Mouse (Mus musculus): ENCODE data around the gene Myh7b.

The Myh7b gene

GRCm38 (mm10) chr2:155633731-155634130 lies 22.7 kb downstream of the Myh7b start:
- no peak for DNase-seq (ENCODE audit: extremely low spot score, low spot score)

- DNase-seq (ENCODE audit: extremely low spot score, low spot score): no peak
Measured at GRCm38 (mm10) chr2:155634562-155634961, 23.6 kb downstream of the Myh7b start.

DNA sequence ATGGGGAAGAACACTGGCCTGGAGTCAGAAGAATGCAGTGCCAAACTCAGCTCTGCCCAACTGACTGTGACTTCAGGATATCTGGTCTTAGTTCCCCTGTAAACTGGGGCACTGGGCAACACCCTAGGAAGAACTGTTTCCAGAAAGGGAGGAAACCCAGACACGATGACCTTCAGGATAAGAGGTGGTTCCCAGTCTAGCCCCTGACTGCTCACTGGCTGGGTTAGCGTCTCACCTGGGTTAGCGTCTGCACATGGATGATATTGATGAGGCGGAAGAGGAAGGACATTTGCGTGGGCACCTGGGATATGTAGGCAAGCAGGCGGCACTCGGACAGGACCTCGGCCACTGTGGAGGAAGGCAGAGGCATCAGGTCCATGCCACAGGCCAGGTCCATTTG lies 24.9 kb downstream of the Myh7b start:
- DNase-seq (ENCODE audit: extremely low spot score, low spot score): no peak

GRCm38 (mm10) chr2:155636881-155637280 lies 25.9 kb downstream of the Myh7b start:
- DNase-seq (ENCODE audit: extremely low spot score, low spot score): no peak

DNA sequence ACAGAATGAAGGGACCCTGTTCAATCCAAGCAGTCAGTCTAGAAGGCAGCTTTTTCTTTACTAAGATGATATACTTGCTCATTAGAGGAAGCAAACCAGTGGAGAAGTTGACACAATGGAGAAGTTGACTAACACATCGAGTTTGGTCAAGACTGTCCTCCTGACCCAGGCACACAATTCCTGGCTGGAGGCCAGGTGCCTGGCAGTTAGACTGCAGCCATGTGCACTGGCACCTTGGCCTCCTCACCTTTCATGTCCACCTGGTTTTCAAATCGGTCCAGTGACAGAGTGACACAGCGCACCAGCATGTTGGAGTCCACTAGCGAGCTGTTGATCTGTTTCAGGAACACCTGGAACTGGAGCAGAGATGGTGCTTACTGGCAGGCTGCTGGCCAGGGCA lies 26.4 kb downstream of the Myh7b start:
- DNase-seq (ENCODE audit: extremely low spot score, low spot score): no peak

DNA sequence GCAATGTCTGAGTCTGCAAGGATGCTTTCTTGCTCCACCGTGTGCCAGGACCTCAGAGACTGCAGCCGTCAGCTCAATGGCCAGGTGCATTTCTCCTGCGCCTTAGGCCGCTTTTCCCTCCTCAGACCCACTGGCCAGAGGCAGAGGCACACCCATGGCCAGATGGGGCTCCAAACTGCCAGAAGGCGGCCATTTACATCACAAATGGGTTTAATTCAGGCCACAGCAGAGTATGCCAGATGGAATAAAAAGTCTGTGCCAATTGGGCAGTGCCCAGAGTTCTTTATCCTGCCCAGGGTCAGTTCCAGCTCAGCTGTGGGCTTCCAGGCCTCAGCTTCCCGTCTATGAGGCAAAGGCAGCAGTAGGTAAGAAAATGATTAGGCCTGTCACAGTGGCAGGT lies 29.6 kb downstream of the Myh7b start:
- DNase-seq (ENCODE audit: extremely low spot score, low spot score): no peak

GRCm38 (mm10) chr2:155641540-155642472 lies 30.8 kb downstream of the Myh7b start:
- no peak for DNase-seq (ENCODE audit: extremely low spot score, low spot score)

GRCm38 (mm10) chr2:155645746-155646145 lies 34.7 kb downstream of the Myh7b start:
- no peak for DNase-seq (ENCODE audit: extremely low spot score, low spot score)

DNA sequence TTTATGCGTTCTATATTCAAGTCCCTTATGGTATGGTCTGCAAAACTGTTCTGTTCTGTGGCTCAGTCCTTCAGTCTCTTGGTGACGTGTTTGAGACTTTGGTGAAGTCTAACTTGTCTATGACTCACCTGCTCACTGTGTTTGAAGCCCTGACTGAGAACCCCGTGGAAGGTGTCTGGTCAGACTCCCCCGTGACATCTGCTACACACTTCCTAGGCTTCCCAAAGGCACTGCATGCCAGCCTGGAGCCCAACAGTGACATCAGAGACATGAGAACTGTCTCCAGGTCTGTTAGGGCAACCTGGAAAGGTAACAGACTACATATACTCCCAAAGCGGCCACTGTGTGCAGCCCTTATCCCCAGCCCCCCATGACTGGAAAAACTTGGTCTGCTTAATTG lies 41.6 kb downstream of the Myh7b start:
- DNase-seq (ENCODE audit: extremely low spot score, low spot score): no peak

DNA sequence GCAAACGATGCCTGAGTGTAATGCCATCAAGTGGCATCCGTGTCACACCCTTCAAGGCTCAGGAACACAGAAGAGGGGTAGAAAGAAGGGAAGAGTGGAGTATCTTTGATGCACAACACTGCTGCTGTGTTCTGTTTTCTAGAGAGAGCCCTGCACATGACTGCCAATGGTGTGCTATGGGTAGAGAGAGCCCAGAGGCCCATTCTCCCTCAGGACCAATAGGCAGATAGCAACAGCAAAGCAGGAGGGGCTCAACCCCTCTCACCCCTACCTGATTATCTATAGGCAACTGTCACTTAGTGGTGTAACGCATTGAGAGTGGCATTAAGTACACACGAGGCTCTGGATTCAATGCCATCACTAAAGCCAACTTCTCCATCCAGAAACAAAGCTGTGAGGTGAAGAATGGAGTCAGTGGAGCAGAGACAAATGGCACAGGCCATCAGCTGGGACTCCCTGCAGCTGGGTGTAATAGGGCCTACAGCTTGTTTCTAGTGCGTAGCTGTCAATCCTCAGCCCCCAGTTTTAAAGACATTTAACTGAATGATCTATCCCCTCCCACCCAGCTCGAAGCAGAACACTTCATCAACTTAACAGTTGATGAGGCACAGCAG lies 44.9 kb downstream of the Myh7b start:
- DNase-seq (ENCODE audit: extremely low spot score, low spot score): no peak

DNA sequence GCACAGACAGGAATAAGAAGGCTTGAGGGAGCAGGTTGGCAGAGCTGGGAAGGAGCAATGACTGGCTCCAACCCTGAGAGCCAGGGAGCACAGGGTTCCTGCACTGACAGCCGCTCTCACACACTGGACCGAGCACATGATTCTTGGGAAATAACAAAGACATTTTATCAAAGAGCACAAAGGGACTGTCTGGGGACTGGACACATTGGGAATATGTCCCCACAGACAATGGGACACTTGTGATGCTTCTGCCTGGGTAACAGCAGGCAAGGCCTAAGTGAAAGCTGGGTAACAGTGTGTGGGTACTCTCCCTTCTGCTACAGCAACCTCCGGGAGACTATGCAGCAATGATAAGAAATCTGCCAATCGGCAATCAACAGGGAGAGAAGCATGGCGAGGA lies 51.4 kb downstream of the Myh7b start:
- no peak for DNase-seq (ENCODE audit: extremely low spot score, low spot score)

DNA sequence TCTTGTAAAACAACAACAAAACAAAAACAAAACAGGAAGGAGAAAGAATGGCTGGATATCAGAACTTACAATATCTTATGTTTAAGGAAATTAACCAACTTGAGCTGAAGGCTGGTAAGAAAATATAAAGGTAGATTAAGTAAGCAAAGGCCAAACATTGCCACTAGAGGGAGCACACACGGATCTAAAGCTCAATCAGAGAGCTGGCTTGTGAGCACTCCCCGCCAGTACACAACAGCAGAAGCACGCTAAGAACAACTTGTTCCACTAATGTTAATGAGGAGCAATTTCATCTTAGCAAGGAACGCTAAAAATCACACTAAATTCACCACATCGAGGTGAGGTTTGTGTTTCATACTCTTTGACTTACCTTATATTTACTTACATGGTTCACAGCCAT lies 52.1 kb downstream of the Myh7b start:
- peak; percentile 28 for DNase-seq (ENCODE audit: extremely low spot score, low spot score)

GRCm38 (mm10) chr2:155663910-155664460 lies 53.0 kb downstream of the Myh7b start:
- DNase-seq (ENCODE audit: extremely low spot score, low spot score): no peak

- no peak for DNase-seq (ENCODE audit: extremely low spot score, low spot score)
Measured at GRCm38 (mm10) chr2:155667881-155668280, 56.9 kb downstream of the Myh7b start.

DNA sequence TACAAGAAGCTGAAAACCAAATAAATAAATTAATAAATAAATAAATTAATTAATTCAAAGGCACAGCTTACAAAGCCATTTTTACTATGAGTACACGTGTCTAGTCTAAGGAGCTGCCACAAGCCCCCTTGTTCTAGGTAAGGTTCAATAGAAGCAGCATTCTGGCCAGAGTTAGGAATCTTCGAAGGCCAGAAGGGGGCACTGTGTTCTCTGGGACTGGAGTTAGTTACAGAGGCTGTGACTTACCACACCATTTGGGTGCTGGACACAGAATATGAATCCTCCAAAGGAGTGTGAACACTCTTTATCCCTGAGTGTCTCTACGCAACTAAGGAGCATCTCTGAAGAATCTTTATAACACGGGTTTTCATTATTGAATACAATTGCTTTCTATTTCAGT lies 57.4 kb downstream of the Myh7b start:
- DNase-seq (ENCODE audit: extremely low spot score, low spot score): no peak

DNA sequence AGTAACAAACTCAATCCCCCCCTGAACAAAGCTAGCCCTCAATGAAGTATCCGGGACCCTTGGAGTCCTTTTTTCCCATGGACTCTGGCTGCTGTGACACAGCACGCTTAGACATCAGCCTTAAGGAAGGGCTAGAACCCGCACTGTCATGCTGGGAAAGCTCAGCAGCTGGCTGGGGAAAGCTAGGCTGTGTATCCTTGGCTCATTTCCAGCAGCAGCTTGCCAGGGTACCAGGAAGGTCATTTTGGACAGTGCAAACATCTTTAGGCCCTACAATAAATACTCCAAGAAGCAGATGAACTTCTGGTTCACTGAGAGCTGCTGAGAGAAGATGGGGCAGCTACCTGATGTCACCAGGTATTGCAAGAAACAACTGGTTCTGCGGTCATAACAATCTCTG lies 60.2 kb downstream of the Myh7b start:
- DNase-seq (ENCODE audit: extremely low spot score, low spot score): no peak

DNA sequence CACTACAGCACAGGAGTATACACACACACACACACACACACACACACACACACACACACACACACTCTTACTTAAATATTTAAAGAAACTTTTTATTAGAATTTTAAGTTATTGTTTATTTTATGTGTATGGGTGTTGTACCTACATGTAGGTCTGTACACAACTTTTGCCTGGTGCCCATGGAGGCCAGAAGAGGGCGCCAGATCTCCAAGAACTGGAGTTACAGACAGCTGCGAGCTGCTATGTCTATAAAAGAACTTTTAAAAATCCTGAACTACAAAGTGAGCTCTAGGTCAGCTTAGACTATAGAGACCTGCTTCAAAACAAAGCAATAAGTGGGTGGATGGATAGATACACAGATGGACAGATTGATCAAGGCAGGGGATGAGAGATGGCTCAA lies 62.5 kb downstream of the Myh7b start:
- peak; percentile 32 for DNase-seq (ENCODE audit: extremely low spot score, low spot score)

DNA sequence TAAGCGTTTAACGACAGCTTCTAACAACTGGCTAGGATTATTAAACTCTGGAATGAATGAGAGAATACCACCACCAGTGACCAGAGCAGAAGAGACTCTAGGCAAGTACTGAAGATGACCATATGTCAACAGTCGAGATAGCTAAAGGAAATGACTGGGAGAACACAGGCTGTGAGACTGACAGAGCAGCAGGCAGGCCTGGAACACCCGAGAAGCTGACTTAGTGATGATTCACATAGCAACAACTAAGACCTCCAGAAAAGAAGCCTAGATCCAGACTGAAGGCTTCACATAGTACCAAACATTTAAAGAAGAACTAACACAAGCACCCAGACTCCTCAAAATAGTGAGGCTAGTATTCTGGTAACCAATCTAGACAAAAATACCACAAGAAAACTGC lies 64.1 kb downstream of the Myh7b start:
- DNase-seq (ENCODE audit: extremely low spot score, low spot score): no peak

DNA sequence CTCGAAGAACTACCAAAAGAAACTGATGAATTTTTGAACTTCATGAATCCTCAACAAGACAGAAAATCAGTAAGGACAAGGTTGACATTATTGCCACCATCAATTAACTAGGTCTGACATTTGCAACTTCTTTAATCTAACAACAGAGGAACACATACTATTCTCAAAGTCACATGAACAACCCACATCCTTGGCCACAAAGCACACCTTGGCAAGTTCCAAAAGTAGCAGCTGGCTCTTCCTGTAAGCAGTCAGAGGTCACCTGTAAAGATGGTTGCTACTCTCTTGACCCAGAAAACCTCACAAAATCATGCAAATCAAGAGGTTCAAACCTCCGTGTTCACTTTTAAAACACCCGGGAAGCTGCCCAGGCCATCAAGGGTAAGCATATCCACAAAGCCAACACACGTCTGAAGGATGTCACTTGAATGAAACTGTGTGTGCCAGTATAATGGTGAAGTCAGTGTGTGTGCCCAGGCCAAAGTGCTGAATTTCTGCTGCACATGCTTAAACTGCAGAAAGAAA lies 68.6 kb downstream of the Myh7b start:
- no peak for DNase-seq (ENCODE audit: extremely low spot score, low spot score)

- no peak for DNase-seq (ENCODE audit: extremely low spot score, low spot score)
Measured at GRCm38 (mm10) chr2:155680591-155680990, 69.6 kb downstream of the Myh7b start.

DNA sequence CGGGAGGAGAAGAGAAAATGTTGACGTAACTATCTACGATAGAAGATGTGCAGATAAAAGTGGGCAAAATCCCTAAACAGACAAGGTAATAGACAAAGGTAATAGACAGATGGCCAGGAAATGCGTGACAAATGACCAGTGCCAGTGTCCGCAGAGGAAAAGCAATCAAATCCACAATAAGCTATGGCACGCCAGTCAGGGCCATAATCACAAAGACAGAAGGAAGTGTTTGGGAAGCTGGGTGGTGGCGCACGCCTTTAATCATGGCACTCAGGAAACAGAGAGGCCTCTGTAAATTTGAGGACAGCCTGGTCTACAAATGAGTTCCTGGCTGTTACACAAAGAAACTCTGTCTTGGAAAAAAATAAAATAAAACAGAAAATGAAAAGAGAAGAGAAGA lies 70.2 kb downstream of the Myh7b start:
- DNase-seq (ENCODE audit: extremely low spot score, low spot score): no peak

GRCm38 (mm10) chr2:155681874-155682273 lies 70.9 kb downstream of the Myh7b start:
- DNase-seq (ENCODE audit: extremely low spot score, low spot score): no peak
